Mouse (Mus musculus) kidney, adult 8-10 months (tissue): Measurements from ENCODE around the gene Spint4.
A peak's percentile ranks its signal among the peaks of the same experiment; 100 is the strongest.
"Not testable (repeated sequence)": the region's sequence is repeated elsewhere in the genome, so short reads cannot be mapped to it uniquely, and the experiment has no call there.

Experiments used
- DNase-seq, 2 experiments: peaks; one replicate each; pipeline ENCODE4 v3.0.0; 2022

Spint4 gene

DNA sequence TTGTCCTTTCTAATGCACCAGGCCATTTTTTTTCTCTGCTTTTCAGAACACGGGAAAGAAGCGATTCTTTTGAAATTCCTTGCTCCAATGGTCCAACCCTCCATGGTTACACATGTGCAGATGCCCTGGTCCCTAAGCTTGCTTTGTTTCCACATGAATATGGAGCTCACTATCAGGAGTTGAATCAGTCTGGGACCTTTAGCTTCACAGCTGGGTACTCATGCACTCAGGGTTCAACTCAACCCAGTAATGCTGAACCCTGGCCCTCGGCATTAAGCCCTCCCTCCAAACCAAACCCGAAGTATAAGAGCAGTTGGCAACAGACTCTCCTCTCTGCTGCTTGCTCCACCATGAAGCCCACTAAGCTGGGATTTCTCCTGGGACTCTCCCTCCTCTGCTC, at the start of gene Spint4:
Gene Spint4, plus strand, starts transcription at position 301 of the 400 bp plus-strand sequence.
- DNase-seq = no peak

DNA sequence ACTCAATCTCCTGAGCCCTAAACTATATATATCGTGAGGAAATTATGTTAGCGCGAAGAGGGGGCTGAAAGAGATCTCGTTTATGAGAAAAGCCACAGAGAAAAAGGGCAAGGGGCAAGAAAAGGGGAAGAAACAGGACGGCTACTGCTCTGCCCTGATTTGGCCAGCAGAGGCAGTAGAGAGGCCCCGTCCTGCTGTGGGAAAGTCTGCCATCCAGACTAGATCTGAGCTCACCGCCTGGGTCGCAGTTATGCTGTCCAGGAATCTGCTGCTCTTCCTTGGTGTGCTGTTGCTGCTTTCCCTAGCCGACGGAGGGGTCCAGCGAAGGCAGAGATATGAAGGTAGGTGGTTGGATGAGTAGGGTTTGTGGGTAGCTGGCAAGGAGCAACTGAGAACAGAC, 42.4 kb upstream of the Spint4 start, which contains the start of gene Wfdc10:
Gene Wfdc10, plus strand, starts transcription at position 189 of the 400 bp plus-strand sequence.
- DNase-seq = peak; percentile 18 to 52

DNA sequence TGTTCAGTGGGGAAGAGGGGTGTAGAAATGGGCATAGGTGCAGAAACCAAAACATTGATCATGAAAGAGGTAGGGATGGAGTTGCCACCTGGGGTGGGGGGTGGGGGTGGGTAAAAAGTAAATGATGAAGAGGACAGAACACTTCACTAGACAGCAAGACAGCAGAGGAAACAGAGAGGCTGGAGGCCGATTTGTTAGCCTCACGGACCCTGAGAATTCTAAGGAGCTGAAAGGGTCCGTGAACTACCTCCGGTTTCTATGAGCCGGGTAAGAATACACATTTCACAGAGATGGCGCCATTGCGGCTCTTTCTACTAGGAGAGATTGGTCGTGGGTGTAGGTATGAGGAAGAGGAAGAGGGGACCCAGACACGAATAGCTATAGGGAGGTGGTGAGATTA, 41.8 kb upstream of the Spint4 start, which contains the start of gene Wfdc9:
Gene Wfdc9, minus strand, starts transcription at position 101 of the 400 bp plus-strand sequence.
- DNase-seq = no peak

DNA sequence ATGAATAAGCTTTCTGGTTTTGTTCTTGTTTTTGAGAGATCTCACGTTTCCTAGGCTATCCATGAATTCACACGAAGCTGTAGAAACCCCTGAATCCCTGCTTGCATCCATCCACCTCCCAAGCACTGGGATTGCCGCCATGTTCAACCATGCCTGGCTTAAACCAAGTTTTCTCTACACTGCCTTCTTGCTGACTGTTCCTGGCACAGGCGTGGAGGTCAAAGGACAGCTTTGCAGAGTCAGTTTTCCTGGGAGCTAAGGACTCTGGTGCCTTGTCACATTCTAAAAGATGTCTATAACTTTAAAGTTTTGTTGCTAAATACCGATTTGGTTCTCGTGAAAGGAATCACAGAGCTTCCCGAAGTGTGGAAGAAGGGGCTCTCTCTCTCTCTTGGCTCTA, 33.5 kb upstream of the Spint4 start:
- peak; percentile 30 to 59 for DNase-seq

DNA sequence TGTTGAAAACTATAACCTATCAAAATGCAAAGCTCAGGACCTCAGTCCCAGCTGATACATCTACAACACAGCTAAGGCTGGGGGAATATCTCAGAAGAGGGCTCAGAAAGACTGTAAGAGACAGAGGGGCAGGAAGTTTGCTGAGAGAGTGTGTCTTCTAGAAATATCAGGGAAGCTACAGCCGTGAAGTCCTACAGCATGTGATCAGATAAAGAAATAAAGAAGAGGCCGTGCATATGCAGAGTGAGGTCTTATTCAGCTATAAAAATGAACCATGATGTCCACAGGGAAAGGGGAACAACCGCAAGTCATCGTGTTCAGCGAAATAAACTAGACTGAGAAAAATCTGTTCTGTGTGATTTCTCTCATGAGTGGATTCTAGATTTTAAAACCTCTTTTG, 28.0 kb upstream of the Spint4 start:
- no peak for DNase-seq

DNA sequence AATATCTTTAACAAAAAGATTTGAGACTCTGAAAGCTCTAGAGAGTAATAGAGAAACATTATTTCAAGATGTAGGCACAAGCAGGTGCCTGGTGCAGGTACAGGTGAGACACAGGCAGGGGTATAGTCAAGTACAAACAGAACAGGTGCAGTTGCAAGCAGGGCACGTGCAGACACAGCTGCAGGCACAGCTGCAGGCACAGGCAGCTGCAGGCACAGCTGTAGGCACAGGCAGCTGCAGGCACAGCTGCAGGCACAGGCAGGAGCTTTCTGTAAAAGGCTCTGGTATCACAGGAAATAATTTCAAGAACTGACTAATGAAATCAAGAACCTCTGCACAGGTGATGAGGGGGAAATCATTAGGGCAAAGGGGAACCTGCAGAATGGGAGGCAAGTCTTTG, 27.4 kb upstream of the Spint4 start:
- DNase-seq = no peak

DNA sequence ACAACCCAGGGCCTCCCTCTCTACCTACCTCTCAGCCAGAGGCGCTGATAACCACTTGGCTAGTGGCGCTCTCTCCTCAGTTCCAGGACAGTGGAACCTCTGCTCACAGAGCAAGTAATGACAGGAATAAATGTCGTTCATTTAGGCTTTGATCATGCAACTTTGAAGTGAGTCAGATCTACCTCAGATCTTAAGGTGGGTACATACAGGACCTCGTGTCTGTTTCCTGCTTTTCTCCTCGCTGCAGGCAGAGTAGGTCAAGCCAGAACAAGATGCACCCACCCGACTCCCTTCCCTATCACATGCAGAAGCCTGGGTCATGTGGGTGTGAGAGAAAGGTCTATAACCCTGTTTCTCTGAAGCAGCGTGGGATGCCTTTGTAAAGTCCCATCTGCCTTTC, 24.3 kb upstream of the Spint4 start, which contains the start of gene Wfdc11:
Gene Wfdc11, minus strand, starts transcription at position 101 of the 400 bp plus-strand sequence.
- DNase-seq = no peak

DNA sequence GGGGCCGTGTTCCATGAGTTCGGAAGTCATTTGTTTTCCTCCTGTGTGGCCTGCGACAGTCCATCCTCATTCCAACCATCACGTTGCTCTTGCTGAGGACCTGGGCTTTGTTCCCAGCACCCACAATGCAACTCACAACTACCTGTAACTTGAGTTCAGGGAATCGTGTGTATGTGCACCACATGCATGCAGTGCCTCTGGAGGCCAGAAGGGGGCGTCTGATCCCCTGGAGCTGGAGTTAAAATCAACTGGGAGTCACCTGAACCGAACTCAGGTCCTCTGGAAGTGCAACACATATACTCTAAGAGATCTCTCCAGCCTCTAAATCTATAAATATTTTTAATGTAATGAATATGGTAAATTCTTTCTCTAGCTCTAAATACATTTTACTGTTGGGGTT, 22.2 kb upstream of the Spint4 start:
- no peak for DNase-seq

DNA sequence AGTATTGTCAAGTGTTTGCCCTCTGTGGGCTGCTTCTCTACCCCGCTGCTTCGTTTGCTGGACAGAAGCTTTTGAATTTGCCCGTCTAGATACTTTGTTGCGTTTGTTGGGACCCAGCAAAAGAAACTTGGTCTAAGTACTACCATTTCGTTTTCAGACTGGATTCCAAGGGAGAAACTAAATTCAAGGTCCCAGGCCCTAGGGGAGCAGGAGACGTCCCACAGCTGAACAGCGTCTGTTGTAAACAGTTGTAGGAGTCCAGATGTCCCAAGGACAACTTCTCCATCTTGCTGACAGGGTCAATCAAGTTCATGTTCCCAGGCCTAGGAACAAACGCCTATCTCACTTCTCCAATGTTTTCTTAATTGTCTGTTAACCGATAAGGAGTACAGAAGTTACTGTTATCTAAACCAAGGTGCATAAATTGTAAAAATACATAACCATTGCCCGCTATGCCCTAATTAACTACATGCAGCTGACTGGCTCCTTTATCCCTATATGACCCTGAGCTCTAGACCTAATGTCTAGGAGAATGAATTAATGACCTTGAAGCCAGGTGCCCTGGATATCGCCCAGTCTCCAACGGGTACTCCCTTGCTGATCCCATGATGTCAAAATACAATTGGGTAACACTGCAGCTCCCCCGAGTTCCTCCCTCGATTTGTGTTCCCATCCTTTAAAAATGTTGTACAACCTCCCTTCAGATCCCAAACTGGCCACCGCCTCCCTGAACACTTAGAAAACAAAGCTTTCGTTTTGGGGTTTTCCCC, 21.2 kb upstream of the Spint4 start:
- no peak for DNase-seq

DNA sequence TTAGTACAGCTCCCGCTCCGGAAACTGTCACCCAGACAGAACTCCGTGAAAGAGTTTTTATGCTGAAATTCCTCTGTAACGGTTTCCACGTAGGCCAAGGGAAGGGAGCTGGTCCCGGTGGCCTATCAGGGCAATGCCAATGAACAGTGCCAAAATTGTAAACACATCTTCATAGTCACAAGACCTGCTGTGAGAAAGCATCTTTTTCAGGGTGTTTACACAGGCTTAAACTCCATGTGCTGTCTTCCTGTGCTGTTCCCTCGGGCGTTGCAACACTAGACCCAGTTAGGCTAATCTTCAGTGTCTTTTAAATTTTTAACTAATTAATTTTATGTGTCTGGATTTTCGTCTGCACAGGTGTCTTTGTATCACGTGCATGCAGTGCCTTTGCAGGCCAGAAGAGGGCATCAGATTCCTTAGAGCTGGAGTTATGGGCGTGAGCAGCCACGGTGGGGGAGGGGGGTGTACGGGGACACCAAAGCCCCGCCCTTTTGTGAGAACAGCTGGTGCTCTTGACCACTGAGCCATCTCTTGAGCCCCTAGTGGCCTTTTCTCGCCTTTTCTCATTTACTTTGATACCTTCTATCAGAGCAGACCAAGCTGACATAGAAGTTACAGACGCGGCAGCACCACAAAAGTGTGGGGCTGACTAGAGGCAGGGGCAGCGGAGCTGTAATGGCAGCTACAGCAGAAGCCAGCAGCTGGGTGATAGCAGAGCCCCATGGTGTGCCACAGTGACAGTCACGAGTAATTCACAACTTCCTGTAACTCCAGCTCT, 19.3 kb upstream of the Spint4 start:
- peak; percentile 70 to 86 for DNase-seq

DNA sequence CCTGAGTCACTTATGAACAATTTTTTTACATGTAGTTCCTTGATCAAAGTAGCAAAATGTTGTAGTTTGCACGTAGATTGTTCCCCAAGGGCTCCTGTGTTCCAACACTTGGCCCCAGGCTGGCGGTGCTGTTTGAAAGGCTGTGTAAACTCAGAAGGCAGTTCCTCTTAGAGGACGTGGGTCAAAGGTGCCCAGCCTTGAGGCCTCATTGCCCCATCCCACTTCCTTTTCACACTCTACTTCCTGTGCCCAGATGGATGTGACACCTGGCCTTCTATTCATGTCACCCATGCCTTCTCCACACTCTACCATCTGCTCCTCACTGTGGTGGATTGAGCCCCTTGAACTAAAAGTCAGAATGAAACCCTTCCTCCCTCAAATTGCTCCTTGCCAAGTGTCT, 18.4 kb upstream of the Spint4 start:
- DNase-seq = no peak

DNA sequence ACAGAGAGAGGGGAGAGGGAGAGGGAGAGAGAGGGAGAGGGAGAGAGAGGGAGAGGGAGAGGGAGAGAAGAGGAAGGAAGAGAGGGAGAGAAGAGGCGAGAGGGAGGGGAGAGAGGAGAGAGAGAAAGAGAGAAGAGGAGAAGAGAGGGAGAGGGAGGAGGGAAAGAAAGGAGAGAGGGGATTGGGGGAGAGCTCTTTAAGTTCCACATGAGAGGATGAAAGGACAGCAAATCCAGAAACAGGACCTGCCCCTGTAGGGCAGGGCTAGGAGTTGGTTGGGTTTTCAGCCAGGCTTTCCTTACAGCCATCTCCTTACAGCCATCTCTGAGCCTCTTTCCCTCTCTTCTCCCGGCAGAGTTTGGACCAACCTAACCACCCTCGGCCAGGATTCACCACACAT, 13.5 kb upstream of the Spint4 start, which contains the start of gene Wfdc13:
Gene Wfdc13, plus strand, starts transcription at position 301 of the 400 bp plus-strand sequence.
- DNase-seq = no peak

DNA sequence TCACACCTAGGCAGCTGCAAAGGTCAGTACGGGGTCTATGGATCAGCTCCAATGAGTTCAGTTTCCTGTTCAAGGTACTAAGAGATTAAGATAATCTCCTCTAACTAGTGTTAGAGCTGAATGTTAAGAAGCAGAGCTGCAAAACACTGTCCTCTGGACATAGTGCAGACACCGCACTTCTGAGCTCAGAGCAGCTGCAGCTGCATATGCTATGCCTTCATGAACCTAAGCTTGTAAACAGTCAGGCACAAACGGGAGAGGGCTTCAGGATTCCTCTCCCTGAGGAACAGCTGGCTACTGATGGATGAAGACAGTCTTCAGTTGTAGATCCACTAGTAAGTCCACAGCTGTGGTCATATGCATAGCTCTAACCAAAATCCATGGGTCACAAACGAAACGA, 2.7 kb downstream of the Spint4 start:
- no peak for DNase-seq

DNA sequence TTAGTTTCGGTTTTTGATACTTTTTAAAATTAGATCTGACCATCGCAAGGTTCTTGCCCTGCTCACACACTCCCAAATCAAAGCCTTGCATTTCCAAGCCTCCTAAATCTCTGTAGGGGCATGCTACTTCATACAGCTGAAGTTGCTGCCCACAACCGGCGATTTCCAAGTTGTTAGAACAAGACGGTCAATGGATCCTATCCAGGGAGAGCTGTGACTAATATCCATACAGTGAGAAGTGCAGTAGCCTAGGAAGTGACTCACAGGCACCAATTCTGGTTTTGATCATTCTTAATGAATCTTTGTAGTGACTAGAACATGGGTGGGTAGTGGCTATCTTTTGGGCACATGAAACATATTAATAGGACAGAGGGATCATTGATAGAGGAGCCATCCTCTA, 3.5 kb downstream of the Spint4 start:
- no peak for DNase-seq

DNA sequence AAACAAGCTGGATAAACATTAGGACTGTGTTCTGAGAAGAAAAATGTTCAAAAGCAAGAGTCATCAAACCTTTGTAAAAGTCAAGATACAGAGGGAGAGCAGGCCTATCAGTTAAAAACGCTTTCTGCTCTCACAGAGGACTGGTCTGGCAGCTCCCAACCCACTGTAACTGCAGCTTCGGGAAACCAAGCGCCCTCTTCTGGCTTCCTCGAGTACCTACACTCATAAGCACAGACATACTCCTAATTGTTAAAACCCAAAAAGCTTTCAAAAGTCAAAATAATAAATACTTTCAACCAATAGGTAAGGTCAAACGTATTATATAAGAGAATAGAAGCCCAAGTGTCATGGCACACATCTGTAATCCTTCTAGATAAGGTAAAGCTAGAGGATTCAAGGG, 5.9 kb downstream of the Spint4 start:
- no peak for DNase-seq

DNA sequence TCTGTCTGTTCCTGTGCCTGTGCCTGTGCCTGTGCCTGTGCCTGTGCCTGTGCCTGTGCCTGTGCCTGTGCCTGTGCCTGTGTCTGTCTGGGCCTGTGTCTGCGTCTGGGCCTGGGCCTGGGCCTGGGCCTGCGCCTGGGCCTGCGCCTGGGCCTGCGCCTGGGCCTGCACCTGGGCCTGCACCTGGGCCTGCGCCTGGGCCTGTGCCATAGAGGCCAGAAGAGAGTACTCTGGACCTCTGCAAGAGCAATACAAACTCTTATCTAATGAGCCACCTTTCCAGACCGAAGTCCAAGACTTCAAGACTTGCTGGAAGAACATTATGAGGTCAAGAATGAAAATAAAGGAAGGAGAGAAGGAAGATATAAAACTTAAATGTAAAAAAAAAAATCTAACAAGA, 7.0 kb downstream of the Spint4 start:
- no peak for DNase-seq

DNA sequence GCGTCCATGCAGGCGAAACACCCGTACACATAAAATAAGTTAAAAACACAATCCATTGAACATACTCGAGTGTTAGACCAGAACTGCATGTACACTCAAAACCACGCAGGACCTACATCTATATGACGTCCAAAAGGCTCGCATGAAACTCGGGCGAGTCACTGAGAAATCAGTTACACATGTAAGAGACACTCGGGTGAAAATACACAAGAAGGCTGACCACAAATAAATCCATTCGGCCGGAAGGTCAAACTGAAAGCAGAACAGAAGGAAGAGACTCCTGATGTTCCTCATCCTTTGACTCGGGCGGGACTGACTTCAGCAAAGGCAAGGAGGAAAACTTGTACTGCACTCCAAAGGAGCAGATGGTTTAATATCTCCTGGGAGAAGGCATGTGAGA, 7.7 kb downstream of the Spint4 start:
- no peak for DNase-seq

DNA sequence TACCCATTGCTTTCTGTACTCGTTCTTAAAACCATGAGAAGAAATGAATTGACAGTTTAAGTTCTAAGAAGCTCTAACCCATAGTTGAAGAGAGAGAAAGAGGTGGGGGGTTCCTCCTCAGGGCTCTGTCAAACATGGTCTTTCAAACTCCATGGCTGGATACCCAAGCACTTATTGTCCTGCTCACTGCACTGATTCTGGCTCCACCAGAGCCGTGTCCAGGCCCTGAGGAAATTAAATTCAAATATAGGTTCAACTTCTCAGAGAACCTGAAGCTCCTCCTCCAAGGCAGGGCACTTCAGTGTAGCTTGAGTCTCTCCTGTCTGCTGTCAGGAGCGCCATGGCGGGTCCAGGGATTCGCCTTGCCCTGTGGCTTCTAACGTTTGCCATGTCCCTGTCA, 16.7 kb downstream of the Spint4 start, which contains the start of gene Spint5:
Gene Spint5, plus strand, starts transcription at position 301 of the 400 bp plus-strand sequence.
- no peak for DNase-seq

DNA sequence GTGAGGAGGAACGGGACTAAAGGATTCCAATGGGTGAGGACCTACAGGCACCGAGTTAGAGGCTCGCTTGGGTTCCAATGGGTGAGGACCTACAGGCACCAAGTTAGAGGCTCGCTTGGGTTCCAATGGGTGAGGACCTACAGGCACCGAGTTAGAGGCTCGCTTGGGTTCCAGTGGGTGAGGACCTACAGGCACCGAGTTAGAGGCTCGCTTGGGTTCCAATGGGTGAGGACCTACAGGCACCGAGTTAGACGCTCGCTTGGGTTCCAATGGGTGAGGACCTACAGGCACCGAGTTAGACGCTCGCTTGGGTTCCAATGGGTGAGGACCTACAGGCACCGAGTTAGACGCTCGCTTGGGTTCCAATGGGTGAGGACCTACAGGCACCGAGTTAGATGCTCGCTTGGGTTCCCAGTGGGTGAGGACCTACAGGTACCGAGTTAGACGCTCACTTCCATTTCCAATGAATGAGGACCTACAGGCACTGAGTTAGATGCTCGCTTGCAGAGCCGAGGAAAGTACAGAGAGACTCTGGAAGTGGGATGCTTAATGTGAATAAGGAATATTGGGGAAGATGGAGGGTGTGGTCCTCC, 18.0 kb downstream of the Spint4 start:
- DNase-seq = not testable (repeated sequence)

DNA sequence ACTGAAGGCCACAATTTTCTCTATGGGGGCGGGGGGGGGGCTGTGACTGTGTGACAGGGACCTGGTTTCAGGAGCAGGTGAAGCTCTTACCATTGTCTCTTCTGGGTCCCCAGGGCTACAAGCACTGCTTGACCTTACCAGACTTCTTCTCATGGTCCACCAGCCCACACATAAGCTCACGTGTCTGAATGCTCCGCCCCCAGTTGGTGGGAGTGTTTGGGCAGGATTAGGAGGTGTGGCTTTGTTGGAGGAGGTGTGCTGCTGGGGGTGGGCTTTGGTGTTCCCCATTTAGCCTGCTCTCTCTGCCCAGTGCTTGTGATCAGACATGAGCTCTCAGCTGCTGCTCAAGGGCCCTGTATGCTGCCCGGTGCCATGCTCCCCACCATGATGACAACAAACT, 25.0 kb downstream of the Spint4 start:
- DNase-seq = no peak

DNA sequence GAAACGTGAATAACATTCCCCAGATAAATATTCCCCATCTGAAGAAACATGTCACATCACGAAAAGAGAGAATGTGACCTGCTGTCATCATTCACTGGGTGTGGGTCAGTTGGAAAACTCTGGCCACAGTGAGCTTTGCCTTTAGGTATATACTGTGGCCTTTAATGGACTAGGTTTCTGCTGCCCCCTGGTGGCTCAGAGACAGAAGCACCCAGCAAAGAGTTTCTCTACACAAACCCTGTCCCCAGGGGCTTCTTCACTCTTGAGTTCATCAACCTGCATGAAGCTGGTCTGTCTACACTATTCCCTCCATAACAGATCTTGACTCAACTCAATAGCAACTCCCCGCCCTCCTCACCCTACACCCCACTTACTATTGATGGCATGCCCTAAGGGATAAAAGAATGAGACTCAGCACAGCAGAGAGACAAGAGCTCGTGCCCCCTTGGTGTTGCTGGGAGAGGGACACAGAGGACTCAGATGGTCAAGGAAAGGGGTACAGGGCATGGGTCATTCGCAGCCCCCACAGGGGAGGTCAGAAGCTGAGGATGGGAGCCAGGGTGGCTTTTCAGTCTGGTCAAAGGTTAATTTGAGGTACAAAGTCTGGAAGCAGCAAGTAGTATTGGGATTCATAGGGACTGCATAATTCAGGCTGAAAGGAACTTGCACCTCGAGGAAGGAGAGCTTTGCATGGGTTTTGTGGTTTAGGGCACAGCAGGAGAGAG, 27.8 kb downstream of the Spint4 start:
- peak; percentile 77 to 78 for DNase-seq

DNA sequence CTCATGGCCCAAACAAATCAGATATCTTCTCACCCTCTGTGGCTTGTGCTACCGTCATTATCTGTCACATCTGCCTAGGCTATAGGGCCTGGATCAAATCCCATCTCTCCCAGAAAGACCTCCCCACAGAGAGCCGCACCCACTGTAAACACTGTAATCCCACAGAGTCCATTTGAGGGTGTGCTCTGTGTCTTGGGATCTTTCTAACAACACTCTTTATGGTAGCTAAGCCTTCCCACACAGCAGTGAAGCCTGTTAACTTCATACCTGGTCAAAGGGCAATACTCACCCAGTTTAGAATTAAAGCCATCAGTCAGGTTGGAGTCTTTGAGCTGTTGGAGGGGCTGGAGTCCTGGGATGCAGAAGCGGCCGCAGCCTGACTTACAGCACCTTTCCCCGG, 33.4 kb downstream of the Spint4 start:
- DNase-seq = no peak

DNA sequence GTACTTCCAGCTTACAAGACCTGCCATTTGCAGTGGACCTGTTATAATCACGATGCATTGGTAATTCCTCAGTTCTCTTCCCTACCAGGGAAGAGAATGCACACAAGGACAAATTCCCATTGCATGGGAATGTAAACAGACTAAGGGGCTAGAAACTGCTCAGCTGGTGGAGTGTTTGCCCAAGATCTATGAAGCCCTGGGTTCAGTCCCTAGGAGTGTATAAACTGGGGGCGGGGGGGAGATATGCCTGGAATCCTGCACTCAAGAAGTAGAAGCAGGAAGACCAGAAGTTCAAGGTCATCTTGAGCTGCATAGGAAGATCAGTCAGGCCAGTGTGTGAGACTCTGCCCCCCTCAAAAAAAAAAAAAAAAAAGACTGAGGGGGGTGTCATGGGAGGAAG, 35.0 kb downstream of the Spint4 start:
- no peak for DNase-seq
